Mouse (Mus musculus) embryonic facial prominence, embryonic 15.5 days (tissue): ENCODE results near the gene Cnot9. TPM values are rescaled to one million over a fixed set of nuclear protein-coding genes. Genes with fewer than 3 reads are reported as not detected.
A peak's percentile ranks its signal among the peaks of the same experiment; 100 is the strongest.
"Not testable (repeated sequence)": the region's sequence is repeated elsewhere in the genome, so short reads cannot be mapped to it uniquely, and the experiment has no call there.

Experiments used
- ATAC-seq: fragments of 200-750 bp; cut with Nextera tagmentation; 2 replicates; pipeline ENCODE4 v1.8.0; 2017; ENCODE audit warnings: low read depth, moderate TSS enrichment; ENCODE audit not compliant: insufficient number of reproducible peaks, low FRiP score, low TSS enrichment
- H3K27ac ChIP-seq: fragments of 300-500 bp; sonication (generic); replicated peaks from 2 replicates; pipeline ENCODE4 v1.5.1; 2015; ENCODE audit warnings: mild to moderate bottlenecking, inconsistent platforms
- H3K27me3 ChIP-seq: fragments of 300-500 bp; sonication (generic); 2 replicates; pipeline ENCODE4 v1.6.1; 2015; ENCODE audit warnings: inconsistent platforms
- H3K36me3 ChIP-seq: fragments of 300-500 bp; sonication (generic); 2 replicates; pipeline ENCODE4 v1.6.1; 2015; ENCODE audit warnings: mild to moderate bottlenecking, inconsistent platforms
- H3K4me1 ChIP-seq: fragments of 300-500 bp; sonication (generic); 2 replicates; pipeline ENCODE4 v1.6.1; 2015; ENCODE audit warnings: inconsistent platforms
- H3K4me2 ChIP-seq: fragments of 300-500 bp; sonication (generic); replicated peaks from 2 replicates; pipeline ENCODE4 v1.6.1; 2015; ENCODE audit warnings: mild to moderate bottlenecking, inconsistent platforms
- H3K4me3 ChIP-seq: fragments of 300-500 bp; sonication (generic); replicated peaks from 2 replicates; pipeline ENCODE4 v1.5.1; 2015; ENCODE audit warnings: mild to moderate bottlenecking, inconsistent platforms
- H3K9ac ChIP-seq: fragments of 300-500 bp; sonication (generic); 2 replicates; pipeline ENCODE4 v1.6.1; 2015; ENCODE audit warnings: inconsistent platforms
- H3K9me3 ChIP-seq: fragments of 300-500 bp; sonication (generic); replicated peaks from 2 replicates; pipeline ENCODE4 v1.6.1; 2016; ENCODE audit warnings: inconsistent platforms
- WGBS: fragments of 180-500 bp; shearing (Covaris S2); methylation state at CpG from one replicate; pipeline ENCODE4 v1.1.7; 2015; 5-methylcytosine and 5-hydroxymethylcytosine counted together
- polyA plus RNA-seq: library from polyadenylated mRNA; unstranded; fragments of >200 nt; fragmentation: Nextera tagmentation; extraction: Ambion mirVana; gene quantifications from 2 replicates; pipeline ENCODE4 v1.2.1, GENCODE M21; 2015

The Cnot9 gene
- polyA plus RNA-seq, result 55.7 and 59.7 TPM in 2 replicates

DNA sequence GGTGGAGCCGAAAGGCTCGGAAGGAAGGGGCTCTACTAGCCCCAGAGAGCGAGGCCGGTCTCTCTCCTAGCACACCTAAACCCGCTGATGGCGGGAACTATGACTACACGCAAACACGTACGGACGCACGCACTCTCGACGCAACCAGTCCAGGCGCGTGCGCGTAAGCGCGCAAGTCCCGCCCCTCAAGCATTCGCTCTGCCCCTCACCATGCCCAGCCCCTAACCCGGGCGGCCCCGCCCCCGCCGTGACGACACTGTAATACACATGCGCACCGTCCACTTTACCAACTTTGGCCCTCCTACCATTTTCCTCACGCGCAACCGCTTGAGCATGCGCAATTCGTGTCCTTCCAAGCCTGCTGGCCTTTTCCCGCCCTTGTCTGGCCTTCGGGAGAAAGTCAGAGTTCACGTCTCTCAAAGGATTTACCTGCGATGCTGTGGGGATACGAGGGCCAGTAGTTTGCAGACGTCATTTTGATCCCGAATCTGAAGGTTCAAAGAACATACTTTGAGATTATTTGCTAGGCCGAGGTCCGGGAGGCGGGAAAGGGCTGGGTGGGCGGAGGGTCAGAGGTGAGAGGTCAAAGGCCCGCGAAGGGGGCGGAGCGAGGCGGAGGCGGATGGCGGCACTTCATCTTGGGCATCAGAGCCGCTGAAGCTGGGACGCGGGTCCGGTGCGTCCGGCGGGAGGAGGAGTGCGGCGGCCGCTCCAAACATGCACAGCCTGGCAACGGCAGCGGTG, at the start of gene Cnot9:
Gene Cnot9, plus strand, starts transcription at position 338 of the 744 bp plus-strand sequence.
- ATAC-seq, result peak; percentile 100
- Histone ChIP-seq H3K27me3 (no peaks in the 10 kb centered on the region), H3K9me3 (no peaks in the 10 kb centered on the region), H3K9ac (peak within 1 kb of the TSS; percentile 84), H3K4me1 (peaks cover 22% of the 10 kb centered on the region), H3K4me3 (peak within 1 kb of the TSS; percentile 92), H3K36me3 (no peaks in the 10 kb centered on the region), H3K4me2 (peak within 1 kb of the TSS; percentile 77), H3K27ac (peak within 1 kb of the TSS; percentile 84)
- WGBS, result under 1% methylated on average over 64 of the region's 64 CpGs

DNA sequence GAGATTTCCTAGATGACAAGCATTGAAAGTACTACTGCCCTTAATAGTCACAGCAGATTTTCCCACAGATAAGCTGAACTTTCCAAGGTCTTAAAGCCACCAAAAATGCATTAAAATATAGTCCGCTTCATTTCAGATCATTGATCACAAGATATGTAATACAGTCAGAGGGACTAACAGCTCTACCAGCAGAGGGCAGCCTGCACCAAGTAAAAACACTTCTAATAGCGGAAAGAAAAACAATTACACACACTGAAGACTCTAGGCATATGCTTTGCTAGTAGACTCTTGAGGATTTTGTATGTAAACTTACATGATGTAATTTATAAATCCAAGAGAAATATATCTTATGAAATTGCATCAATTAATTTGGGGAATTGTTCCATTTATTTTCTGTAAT, 45.6 kb upstream of the Cnot9 start:
- no peak overlapping the region for H3K4me3 ChIP-seq
- 64% methylated on average over 2 of the region's 2 CpGs for WGBS
- H3K9me3 ChIP-seq, result no peaks in the 10 kb centered on the region
- H3K4me1 ChIP-seq, result no peaks in the 10 kb centered on the region
- ATAC-seq, result no peak
- peaks cover 33% of the 10 kb centered on the region for H3K36me3 ChIP-seq
- H3K4me2 ChIP-seq, result no peak overlapping the region
- H3K27me3 ChIP-seq, result no peaks in the 10 kb centered on the region
- no peak overlapping the region for H3K9ac ChIP-seq
- no peak overlapping the region for H3K27ac ChIP-seq

DNA sequence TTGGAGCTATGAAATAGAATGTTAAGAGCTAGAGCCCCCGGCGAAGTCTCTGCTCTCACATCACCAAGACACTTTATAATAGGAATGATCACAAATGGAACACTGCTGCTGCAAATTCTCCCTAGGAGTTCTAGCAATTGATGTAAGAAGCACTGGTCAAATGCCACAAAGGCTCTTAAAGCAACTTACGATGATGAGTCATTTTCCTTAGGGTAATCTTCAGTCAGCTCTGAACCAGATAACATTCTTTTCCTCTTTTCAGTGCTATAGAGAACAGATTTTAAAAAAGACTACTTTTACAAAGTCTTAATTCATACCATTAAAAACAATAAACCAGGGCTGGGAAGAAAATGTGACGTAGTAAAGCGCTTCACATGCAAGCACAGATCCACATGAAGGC, 20.1 kb upstream of the Cnot9 start:
- H3K4me1 ChIP-seq, result no peaks in the 10 kb centered on the region
- H3K4me2 ChIP-seq, result no peak overlapping the region
- peaks cover 68% of the 10 kb centered on the region for H3K36me3 ChIP-seq
- H3K9ac ChIP-seq, result no peak overlapping the region
- no peaks in the 10 kb centered on the region for H3K27me3 ChIP-seq
- no peaks in the 10 kb centered on the region for H3K9me3 ChIP-seq
- H3K4me3 ChIP-seq, result no peak overlapping the region
- no peak overlapping the region for H3K27ac ChIP-seq
- ATAC-seq, result no peak
- WGBS, result 94% methylated on average over 5 of the region's 5 CpGs

DNA sequence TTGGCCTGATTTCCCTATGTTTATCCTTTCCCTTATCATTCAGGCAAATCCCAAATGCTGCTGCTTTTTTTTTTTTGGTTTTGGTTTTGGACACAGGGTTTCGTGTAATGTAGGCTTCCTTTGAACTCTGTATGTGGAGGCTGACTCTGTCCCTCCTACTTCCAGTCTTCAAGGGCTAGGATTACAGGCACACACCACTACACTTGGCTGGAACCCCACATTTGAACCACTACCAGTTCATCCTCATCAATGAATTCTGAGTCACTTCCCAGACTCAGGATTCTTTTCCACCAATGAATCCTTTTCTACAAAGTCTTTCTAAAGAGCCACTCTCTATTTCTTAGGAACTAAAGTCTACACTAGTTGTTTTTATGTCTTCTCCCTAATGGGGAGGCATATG, 4.8 kb upstream of the Cnot9 start:
- no peak overlapping the region for H3K4me2 ChIP-seq
- H3K4me1 ChIP-seq, result peaks cover 9% of the 10 kb centered on the region
- H3K4me3 ChIP-seq, result no peak overlapping the region
- H3K36me3 ChIP-seq, result peaks cover 6% of the 10 kb centered on the region; the same call in 1 of the 2 replicates
- H3K9ac ChIP-seq, result no peak overlapping the region
- no peaks in the 10 kb centered on the region for H3K27me3 ChIP-seq
- no peak for ATAC-seq
- 46% methylated on average over 1 of the region's 1 CpGs for WGBS
- H3K9me3 ChIP-seq, result no peaks in the 10 kb centered on the region
- H3K27ac ChIP-seq, result no peak overlapping the region

DNA sequence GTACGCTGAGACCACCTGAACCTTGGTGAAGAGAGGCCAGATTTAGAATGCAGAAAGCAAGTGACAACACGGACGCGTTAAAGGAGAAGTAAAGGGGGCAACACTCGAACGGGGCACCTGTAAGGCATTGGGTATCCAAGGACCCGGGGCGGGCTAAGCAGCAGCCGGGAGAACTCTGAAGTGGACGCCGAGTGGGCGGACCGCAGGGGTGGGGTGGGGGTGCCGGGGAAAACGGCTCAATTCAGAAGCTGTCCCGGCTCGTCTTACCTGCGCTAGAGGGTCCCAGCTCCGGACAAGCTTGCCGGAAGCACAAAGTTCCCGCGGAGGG, 501 bp upstream of the Cnot9 start:
- under 1% methylated on average over 22 of the region's 22 CpGs for WGBS
- Histone ChIP-seq H3K27me3 (no peaks in the 10 kb centered on the region), H3K4me3 (peak overlapping the region; percentile 92), H3K9ac (peak overlapping the region; percentile 71), H3K9me3 (no peaks in the 10 kb centered on the region), H3K27ac (peak overlapping the region; percentile 58; the same call in 1 of the 2 replicates), H3K4me1 (peaks cover 22% of the 10 kb centered on the region), H3K36me3 (no peaks in the 10 kb centered on the region), H3K4me2 (peak overlapping the region; percentile 77)
- no peak; the same call in 1 of the 2 replicates for ATAC-seq

DNA sequence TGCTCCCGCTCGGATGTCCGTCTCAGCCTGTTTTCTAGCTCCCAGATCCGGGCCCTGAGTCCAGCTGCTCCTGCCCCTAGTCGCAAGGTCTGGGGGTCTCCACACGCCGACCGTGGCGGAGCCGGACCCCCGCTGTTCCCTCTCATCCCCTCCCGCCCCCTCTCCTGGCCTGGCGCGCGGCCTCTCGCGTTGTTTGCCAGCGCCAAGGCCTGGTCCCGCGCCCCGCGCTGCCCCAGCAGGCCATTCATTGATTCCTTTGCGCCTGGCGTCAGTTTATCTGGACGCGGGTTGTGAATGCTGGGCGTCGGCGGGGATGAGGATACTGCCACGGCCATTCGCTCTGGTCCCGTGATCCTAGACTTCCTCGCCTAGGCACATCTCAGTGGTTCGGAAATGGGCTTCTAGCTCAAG, 618 bp downstream of the Cnot9 start:
- peak overlapping the region; percentile 77 for H3K4me2 ChIP-seq
- no peaks in the 10 kb centered on the region for H3K36me3 ChIP-seq
- peak overlapping the region; percentile 92 for H3K4me3 ChIP-seq
- no peaks in the 10 kb centered on the region for H3K27me3 ChIP-seq
- peaks cover 22% of the 10 kb centered on the region for H3K4me1 ChIP-seq
- no peaks in the 10 kb centered on the region for H3K9me3 ChIP-seq
- peak overlapping the region; percentile 84 for H3K27ac ChIP-seq
- no peak; the same call in 1 of the 2 replicates for ATAC-seq
- 0% methylated on average over 34 of the region's 34 CpGs for WGBS
- H3K9ac ChIP-seq, result peak overlapping the region; percentile 84

- peak overlapping the region; percentile 92 for H3K4me3 ChIP-seq
- H3K9ac ChIP-seq, result no peak overlapping the region; the same call in 1 of the 2 replicates
- peaks cover 22% of the 10 kb centered on the region for H3K4me1 ChIP-seq
- no peaks in the 10 kb centered on the region for H3K27me3 ChIP-seq
- H3K27ac ChIP-seq, result no peak overlapping the region
- H3K4me2 ChIP-seq, result peak overlapping the region; percentile 77
- ATAC-seq, result no peak
- 91% methylated on average over 2 of the region's 2 CpGs for WGBS
- no peaks in the 10 kb centered on the region for H3K9me3 ChIP-seq
- peaks cover 2% of the 10 kb centered on the region; the same call in 1 of the 2 replicates for H3K36me3 ChIP-seq
Measured at GRCm38 (mm10) chr1:74507780-74508179, 1.9 kb downstream of the Cnot9 start.

- Histone ChIP-seq H3K9ac (no peak overlapping the region), H3K27me3 (no peaks in the 10 kb centered on the region), H3K4me2 (no peak overlapping the region), H3K27ac (no peak overlapping the region), H3K36me3 (peaks cover 13% of the 10 kb centered on the region), H3K9me3 (no peaks in the 10 kb centered on the region), H3K4me1 (peaks cover 13% of the 10 kb centered on the region), H3K4me3 (no peak overlapping the region)
- ATAC-seq, result no peak
- 94% methylated on average over 5 of the region's 5 CpGs for WGBS
Measured at GRCm38 (mm10) chr1:74511306-74511705, 5.4 kb downstream of the Cnot9 start.

DNA sequence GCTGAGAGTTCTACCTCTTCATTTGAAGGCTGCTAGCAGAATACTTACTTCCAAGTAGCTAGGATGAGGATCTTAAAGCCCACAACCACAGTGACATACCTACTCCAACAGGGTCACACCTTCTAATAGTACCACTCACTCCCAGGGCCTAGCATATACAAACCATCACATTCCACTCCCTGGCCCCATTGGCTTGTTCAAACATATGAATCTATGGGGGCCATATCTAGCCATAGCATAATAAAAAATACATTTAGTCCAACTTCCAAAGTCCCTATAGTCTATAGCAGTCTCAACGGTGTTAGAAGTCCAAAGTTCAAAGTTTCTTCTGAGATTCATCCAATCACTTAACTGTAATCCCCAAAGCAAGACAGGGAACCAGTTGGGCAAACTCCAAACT, 7.1 kb downstream of the Cnot9 start:
- peaks cover 13% of the 10 kb centered on the region for H3K36me3 ChIP-seq
- 94% methylated on average over 1 of the region's 1 CpGs for WGBS
- H3K4me2 ChIP-seq, H3K4me3 ChIP-seq, ATAC-seq, H3K9me3 ChIP-seq, H3K9ac ChIP-seq, H3K27me3 ChIP-seq, H3K4me1 ChIP-seq, H3K27ac ChIP-seq: not testable (repeated sequence)

GRCm38 (mm10) chr1:74519875-74520274, 14.0 kb downstream of the Cnot9 start:
- H3K36me3 ChIP-seq, result peaks cover 49% of the 10 kb centered on the region

DNA sequence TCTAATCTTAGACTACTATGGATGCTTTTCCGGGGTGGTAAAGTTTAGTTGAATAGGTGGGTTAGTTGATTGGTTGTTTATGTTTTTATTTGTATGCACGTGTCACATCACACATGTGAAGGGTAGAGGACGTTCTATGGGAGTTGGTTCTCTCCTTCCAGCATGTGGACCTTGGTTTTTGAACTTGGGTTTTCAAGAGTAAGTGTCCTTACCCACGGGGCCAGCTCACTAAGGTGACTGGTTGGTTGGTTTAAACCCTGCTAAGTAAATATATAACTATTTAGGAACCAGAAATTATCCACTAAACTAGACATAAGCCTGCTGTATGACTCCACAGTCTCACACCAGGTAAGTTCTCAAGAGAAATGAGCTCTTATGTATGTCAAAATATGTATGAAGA, 18.9 kb downstream of the Cnot9 start:
- H3K4me1 ChIP-seq, result no peaks in the 10 kb centered on the region
- ATAC-seq, result no peak
- no peak overlapping the region for H3K27ac ChIP-seq
- WGBS, result 92% methylated on average over 4 of the region's 4 CpGs
- H3K9ac ChIP-seq, result no peak overlapping the region
- no peaks in the 10 kb centered on the region for H3K9me3 ChIP-seq
- no peak overlapping the region for H3K4me2 ChIP-seq
- no peaks in the 10 kb centered on the region for H3K27me3 ChIP-seq
- peaks cover 85% of the 10 kb centered on the region for H3K36me3 ChIP-seq
- H3K4me3 ChIP-seq, result no peak overlapping the region

More at GRCm38 (mm10) chr1:74519875-74520274, 14.0 kb downstream of the Cnot9 start:
- Histone ChIP-seq H3K9me3 (no peaks in the 10 kb centered on the region), H3K4me3 (no peak overlapping the region), H3K27ac (no peak overlapping the region), H3K27me3 (no peaks in the 10 kb centered on the region), H3K4me1 (no peaks in the 10 kb centered on the region), H3K4me2 (no peak overlapping the region), H3K9ac (no peak overlapping the region)
- ATAC-seq, result no peak

DNA sequence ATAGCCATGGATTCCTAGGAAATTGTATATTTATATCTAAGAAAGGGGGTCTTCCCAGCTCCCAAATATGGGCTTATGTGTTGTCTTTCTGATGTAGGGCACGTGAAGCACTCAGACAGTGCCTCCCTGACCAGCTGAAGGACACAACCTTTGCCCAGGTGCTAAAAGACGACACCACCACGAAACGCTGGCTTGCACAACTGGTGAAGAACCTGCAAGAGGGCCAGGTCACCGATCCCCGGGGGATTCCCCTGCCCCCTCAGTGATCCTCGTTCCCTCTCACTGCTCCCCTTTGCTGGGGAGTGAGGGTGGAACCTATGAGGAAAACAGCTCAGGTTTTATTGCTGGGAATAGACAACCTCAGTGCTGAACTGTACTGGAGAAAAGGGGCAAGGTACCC, 22.7 kb downstream of the Cnot9 start:
- 96% methylated on average over 7 of the region's 7 CpGs for WGBS
- no peak for ATAC-seq
- Histone ChIP-seq H3K4me3 (no peak overlapping the region), H3K4me2 (no peak overlapping the region), H3K27ac (no peak overlapping the region), H3K36me3 (peaks cover 85% of the 10 kb centered on the region), H3K9ac (no peak overlapping the region), H3K9me3 (no peaks in the 10 kb centered on the region), H3K27me3 (no peaks in the 10 kb centered on the region), H3K4me1 (no peaks in the 10 kb centered on the region)
